Mouse (Mus musculus) liver, embryonic 16.5 days (tissue): ENCODE data around the gene Mrpl46. TPM values are rescaled to one million over a fixed set of nuclear protein-coding genes. Genes with fewer than 3 reads are reported as not detected.

ENCODE experiments used
- polyA plus RNA-seq: library from polyadenylated mRNA; unstranded; fragments of >200 nt; fragmentation: Nextera tagmentation; extraction: Ambion mirVana; gene quantifications from 2 replicates; pipeline ENCODE4 v1.2.1, GENCODE M21; 2015

The Mrpl46 gene
- polyA plus RNA-seq, 1 experiment from 2014 or later, result 33.4 TPM

Other genes starting within 250 kb of the Mrpl46 start
- gene Ntrk3, start 45.5 kb downstream of the Mrpl46 start, polyA plus RNA-seq, result 0.09 and 0.52 TPM in 2 replicates
- gene Mrps11, start 412 bp downstream of the Mrpl46 start, polyA plus RNA-seq, result 32.1 and 35.0 TPM in 2 replicates
- 5.8 and 6.6 TPM in 2 replicates for gene Det1, start 63.7 kb upstream of the Mrpl46 start, polyA plus RNA-seq
- 13.6 and 13.8 TPM in 2 replicates for gene Aen, start 112.3 kb upstream of the Mrpl46 start, polyA plus RNA-seq
- gene Isg20, start 129.9 kb upstream of the Mrpl46 start, polyA plus RNA-seq, result 129 and 138 TPM in 2 replicates